Mouse (Mus musculus) cerebellum, postnatal 10 days (tissue): ENCODE data around the gene Mettl2.

Experiments used
- DNase-seq, 2 experiments: peaks; one replicate each; pipeline ENCODE4 v3.0.0; 2021; ENCODE audit warnings: mixed read lengths in 2 of 2

The Mettl2 gene

GRCm38 (mm10) chr11:105153068-105153833, 27.0 kb downstream of the Mettl2 start:
- DNase-seq = peak; percentile 65 to 67

- DNase-seq = no peak
Measured at GRCm38 (mm10) chr11:105155915-105156314, 29.7 kb downstream of the Mettl2 start.

DNA sequence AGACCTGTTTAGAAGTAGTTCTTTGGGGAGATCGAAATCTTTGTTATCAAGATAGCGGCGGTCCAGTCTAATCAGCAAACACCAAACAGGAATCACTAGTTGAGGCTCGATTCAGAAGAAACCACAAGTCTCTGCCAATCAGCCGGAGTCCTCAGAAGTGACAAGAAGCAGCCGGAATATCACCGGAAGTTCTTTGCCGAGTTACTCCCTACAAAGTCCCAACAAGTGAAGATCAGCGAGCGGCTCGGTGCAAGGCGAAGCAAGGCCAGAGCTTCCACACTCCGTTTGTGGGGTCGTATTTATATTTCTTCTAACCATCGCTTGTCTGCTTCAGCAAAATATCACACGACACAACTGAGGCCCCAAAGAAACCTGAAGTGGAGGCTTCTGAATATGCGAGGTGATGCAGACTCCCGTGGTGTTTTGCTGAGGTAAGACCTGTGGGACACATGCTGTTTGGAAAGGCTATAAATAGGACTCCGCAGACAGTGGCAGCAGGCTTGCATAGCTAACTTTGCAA, 30.6 kb downstream of the Mettl2 start:
- DNase-seq = no peak

- DNase-seq = no peak
Measured at GRCm38 (mm10) chr11:105158047-105158446, 31.8 kb downstream of the Mettl2 start.

- DNase-seq = no peak
Measured at GRCm38 (mm10) chr11:105159673-105160360, 33.6 kb downstream of the Mettl2 start.

DNA sequence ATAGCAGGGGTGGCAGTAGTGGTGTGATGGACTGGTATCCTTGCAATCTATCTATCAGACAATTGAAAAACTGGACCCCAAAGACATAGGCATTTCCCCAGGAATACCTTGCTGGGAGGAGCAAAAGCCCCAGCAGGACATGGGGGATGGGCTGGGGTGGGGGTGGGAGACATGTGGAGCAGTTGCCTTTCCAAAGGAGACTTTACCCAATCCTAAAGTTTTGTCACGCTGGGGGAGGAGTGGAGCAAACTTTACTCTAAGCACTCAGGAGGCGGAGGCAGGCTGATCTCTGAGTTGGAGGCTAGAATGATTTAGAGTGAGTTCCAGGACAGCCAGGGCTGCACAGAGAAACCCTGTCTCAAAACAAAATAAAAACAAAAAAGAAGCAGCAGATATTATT, 35.2 kb downstream of the Mettl2 start:
- DNase-seq = no peak

- no peak for DNase-seq
Measured at GRCm38 (mm10) chr11:105164516-105165510, 38.6 kb downstream of the Mettl2 start.

- no peak for DNase-seq
Measured at GRCm38 (mm10) chr11:105166780-105167179, 40.6 kb downstream of the Mettl2 start.

DNA sequence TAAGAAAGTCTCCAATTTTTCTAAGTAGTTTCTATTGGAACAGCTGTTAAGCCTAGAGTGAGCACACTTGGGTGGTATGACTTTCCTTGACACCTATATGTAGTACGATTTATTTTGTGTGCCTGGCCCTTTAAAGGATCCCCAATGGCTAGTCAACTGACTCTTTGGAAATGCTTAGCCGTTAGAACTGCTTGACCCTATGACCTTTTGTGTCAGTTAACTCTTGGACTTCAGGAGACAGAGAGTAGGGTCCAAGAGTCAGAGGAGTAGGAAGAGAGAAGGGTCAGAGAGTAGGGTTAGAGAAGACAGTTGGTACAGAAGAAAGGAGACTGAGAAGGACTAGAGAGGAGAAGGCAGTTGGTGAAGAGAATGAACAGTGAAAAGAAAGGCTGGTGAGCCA, 52.3 kb downstream of the Mettl2 start, which contains the start of gene Tlk2:
Tlk2 (plus strand) TSS at position 292 of the 400 bp plus-strand sequence.
- no peak for DNase-seq

- peak in 1 of 2 experiments; percentile 16 for DNase-seq
Measured at GRCm38 (mm10) chr11:105179523-105179922, 53.3 kb downstream of the Mettl2 start.

DNA sequence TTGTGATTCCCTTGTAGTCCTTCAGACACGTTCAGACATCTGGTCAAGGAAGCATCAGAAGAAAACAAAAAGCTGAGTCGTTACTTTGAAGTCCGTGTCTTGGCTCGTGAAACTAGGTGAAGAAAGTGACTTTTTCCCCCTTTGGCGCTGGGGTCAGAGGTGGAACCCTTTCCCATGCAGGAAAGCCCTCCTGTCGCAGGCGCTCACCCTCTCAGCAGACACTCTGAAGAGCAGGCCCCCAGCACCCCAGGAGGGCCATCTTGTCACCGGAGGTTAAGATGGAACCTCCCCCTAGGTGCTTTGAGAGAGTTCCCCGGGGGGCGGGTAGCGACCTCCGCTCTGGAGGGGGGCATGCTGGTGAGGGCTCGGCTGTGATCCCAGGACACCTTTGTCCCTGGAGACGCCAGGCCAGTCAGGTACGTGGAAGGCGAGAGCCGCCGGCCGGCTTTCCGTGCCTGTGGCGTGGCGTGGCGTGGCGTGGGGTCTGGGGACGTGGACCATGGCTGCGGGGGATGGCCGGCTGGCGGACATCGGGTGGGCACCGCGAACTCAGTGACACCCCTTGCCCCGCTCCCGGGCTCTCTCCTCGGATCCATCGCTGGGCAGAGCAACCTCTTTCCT, 54.4 kb downstream of the Mettl2 start:
- peak; percentile 70 to 72 for DNase-seq

GRCm38 (mm10) chr11:105181126-105181637, 55.0 kb downstream of the Mettl2 start:
- peak; percentile 98 for DNase-seq

DNA sequence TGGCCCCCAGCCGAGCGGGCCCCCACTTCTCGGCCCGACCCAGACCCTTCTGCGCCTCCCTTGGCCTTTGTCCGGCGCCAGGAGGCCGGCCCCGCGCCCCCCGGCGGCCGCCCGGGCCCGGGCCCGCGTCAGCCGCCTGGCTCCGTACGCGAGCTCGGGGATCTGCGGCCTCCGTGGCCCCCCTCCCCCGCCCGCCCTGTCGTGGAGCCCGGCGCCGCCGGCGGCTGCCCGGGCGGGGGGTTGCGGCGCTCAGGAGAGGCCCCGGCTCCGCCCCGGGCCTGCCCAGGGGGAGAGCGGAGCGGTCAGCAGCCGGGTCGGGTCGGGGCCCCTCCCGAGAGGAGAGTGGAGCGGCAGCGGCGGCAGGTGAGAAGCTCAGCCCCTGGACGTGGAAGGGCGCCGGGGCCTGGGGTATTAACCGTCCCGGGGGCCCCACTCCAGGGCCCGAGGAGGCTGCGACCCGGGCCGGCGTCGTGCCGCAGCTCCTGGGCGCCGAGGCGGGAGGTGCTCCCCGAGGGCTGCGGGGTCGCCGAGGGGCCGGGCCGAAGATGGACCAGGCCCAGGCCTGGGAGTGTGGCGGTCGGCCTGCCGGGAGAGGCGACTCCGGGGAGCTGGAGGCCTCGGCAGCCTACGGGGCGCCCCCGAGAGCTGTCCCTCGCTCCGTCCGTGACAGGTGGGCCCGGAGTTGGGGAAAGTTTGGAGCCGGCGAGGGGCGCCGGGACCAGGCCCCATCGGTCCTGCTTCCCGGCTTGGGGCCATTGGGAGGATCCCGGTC, 55.6 kb downstream of the Mettl2 start:
- DNase-seq = peak; percentile 60 to 72

DNA sequence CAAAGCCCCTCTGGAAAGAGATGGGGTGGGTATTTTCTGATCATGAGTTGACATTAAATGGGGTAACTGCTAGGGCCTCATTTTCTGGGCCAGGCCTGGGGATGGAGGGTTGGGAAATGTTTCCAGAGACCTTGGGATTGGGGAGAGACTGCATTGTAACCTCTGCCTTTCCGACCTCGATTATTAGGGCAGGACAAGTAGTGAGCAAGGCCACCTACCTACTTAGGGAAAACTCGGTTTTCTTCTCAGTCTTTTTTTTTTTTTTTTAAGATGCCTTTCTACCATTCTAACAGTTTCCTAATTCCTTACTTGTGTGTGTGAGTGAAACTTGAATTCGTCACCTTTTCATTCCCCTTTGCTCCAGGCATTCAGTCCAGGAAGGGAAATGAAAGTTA, 56.2 kb downstream of the Mettl2 start:
- no peak for DNase-seq

DNA sequence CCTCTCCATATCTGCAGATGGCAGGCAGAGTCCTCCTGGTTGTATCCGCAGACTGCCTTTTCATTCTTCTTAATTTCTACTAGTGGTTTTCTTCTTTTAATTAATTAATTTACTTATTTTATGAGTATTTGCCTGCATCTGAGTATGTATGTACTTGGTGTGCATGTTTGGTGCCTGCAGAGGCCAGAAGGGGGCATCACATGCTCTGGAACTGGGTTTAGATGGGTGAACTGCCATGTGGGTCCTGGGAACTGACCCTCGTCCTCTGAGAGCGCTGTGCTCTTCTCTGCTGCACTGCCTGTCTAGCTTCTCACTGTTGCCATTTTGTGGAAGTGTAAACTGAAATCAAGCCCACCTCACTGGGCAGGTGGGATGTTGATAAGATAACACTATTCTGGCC, 58.5 kb downstream of the Mettl2 start:
- DNase-seq = peak in 1 of 2 experiments; percentile 23
